Mouse (Mus musculus) kidney, adult 11 months (tissue): ENCODE results near the gene C030005K15Rik.
"Not testable (repeated sequence)": the region's sequence is repeated elsewhere in the genome, so short reads cannot be mapped to it uniquely, and the experiment has no call there.

Experiments used
- DNase-seq: peaks from one replicate; pipeline ENCODE4 v3.0.0; 2022

Gene C030005K15Rik

GRCm38 (mm10) chr10:97726655-97727054 is at the start of gene C030005K15Rik:
Gene C030005K15Rik (minus strand): TSS chr10:97726755.
- DNase-seq = not testable (repeated sequence)

GRCm38 (mm10) chr10:97768171-97768749 is 41.7 kb upstream of the C030005K15Rik start:
- DNase-seq = no peak

DNA sequence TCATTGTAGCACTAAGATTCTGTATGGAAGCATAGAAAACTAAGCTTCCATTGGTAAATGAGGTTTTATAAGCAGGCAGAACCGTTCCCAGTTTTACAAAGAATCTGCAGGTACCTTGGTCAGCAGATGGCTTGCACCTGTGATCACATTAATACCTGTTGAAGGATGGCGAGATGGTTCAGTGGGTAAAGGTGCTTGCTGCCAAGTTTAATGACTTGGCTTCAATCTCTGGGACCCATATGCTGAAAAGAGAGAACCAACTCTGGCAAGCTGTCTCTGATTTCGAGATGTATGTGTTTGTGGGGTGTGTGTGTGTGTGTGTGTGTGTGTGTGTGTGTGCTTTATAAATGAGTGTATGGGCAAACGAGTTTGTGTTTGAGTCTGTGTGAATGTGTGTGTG is 27.3 kb upstream of the C030005K15Rik start:
- no peak for DNase-seq

DNA sequence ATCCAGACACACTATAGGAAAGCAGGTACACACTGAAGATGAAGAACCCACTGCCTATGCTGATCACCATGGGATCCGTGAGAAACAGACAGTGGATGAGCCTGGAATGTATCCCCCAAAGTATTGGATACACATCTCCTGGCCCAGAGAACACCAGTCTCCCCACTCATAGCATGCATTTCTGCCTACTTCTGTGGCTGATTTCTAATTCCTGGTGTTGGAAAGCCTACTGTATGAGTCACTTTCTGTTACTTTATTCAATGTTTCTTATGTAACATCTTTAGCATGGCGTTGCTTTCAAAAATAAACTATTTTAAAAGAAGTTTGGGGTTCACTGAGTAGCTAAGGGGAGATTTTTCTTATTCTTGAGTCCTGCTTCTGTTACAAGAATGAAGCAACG is 20.7 kb upstream of the C030005K15Rik start:
- no peak for DNase-seq

- DNase-seq = no peak
These were observed 626 bp downstream of the C030005K15Rik start for GRCm38 (mm10) chr10:97725929-97726328.

GRCm38 (mm10) chr10:97722709-97723108 is 3.8 kb downstream of the C030005K15Rik start:
- DNase-seq = no peak

DNA sequence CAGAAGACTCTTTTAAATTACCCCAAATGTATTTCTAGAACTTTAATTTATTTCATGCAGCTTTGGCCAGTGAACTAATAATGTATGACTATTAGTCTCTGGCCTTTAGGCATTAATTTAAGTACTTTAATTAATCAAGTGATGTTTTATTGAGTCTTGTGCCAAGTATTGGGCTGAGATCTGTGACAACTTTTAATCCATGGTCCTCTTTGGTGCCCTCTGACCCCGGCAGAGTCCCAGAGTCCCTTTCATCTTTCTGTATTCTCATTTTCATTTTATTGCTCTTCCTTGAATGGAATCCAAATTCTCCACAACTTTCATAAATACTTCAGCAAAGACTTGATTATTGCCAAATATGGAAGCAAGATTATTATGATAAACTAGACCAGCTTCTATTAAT is 5.9 kb downstream of the C030005K15Rik start:
- DNase-seq = no peak

- DNase-seq = no peak
These were observed 8.5 kb downstream of the C030005K15Rik start for GRCm38 (mm10) chr10:97718021-97718420.

GRCm38 (mm10) chr10:97717233-97717632 is 9.3 kb downstream of the C030005K15Rik start:
- no peak for DNase-seq

DNA sequence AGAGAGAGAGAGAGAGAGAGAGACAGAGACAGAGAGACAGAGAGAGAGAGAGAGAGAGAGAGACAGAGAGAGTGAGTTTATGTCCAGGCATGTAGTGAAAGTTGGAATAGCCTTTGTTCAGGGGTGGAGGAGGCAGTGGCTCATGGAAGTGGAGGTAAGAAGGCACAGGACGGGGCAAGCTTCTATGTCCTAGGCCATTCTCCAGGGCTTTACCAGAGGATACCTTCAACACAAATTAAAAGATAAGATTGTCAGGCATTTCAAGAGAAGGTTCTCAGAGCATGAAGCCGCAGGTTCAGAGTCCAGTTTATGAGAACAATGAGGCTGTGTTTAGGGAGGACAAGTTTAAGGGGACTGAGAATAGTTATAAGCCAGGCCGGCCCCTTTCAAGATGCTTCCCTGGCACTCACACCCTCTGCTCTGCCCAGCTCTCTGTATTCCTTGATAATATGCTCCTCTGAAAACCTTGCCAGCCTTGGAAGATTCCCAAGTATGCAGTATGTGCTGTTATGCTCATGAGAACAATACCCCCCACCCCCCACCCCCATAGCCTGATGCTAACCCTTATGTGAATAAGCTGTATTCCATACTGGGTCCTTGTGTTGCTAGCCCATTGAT is 11.2 kb downstream of the C030005K15Rik start:
- DNase-seq = no peak

- no peak for DNase-seq
These were observed 12.0 kb downstream of the C030005K15Rik start for GRCm38 (mm10) chr10:97714584-97714983.

DNA sequence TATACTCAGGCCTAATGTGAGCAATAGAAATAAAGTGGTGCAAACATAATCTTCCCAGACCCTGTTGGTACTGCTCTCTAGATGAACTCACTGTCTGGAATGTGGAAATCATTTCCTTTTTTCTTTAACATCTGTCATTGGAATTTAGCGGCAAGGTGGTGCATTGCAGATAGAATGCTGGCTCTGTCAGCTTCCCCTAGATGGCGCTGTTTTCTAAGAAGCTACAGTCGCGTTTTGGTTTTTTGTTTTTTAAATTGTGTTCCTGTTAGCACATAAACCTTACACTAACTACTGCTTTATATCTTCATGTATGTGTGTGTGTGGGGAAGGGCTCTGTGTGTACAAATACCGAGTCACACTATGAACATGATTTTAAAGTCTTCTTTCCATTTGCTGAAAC is 13.9 kb downstream of the C030005K15Rik start:
- no peak for DNase-seq

- no peak for DNase-seq
These were observed 22.0 kb downstream of the C030005K15Rik start for GRCm38 (mm10) chr10:97704562-97704961.

GRCm38 (mm10) chr10:97702321-97702720 is 24.2 kb downstream of the C030005K15Rik start:
- no peak for DNase-seq

DNA sequence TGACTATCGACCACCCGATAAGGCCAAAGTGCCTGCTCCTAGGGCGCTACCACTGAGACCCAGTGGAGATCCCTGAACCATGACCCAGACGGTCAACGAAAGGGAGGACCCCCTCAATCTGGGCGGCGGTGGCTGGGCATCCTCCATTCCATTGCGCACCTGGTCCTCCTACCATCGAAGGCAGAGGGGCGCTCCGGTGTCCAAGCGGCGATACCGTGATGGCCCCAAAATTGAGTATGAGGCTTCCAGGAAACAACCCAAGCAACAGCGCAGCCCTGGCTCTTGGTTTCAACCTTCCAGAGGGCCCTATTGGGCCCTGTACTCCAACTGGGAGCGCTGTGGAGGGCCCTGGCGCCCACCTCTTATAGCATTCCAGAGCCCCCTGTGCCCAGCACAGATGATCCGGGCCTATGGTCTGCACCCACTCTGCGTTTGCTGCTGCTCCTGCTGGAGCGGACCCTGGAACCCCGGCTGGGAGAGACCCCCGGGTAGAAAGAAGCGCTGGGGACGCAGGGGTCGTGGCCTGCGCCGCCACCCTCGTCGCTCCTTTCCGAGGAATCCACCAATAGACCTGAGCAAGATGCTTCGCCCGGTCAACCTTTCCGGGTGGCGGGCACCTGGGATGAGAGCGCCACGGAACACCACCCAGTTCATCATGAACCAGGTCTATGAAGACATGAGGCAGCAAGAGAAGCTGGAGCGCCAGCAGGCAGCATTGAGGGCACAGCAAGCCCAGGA is 33.0 kb downstream of the C030005K15Rik start:
- no peak for DNase-seq

GRCm38 (mm10) chr10:97692913-97693312 is 33.6 kb downstream of the C030005K15Rik start, which contains the start of gene Ccer1:
Gene Ccer1 (plus strand): TSS chr10:97693059.
- DNase-seq = no peak

GRCm38 (mm10) chr10:97689425-97689824 is 37.1 kb downstream of the C030005K15Rik start:
- no peak for DNase-seq

GRCm38 (mm10) chr10:97687198-97687597 is 39.4 kb downstream of the C030005K15Rik start:
- no peak for DNase-seq

DNA sequence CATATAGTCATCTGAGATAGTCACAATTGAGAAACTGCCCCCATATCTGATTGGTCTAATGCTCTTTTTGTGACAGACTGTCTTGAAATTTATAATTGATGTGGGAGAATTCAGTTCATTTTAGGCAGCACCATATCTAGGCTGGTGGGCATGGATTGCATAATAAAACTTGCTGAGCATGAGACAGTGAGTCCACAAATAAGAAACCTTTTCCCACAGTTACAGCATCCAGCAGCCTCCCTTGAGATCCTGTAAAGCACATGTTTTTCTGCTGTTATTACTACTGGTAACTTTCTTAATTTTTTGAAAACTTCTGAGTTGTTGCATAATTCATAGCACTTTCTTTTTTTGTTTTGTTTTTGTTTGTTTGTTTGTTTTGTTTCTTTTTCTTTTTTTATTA is 43.6 kb downstream of the C030005K15Rik start:
- no peak for DNase-seq
